Mouse (Mus musculus) embryo, embryonic 11.5 days (tissue): ENCODE data around the gene Taf1a.

Source experiments
- DNase-seq: peaks from one replicate; pipeline ENCODE4 v3.0.0-alpha.2; 2012; ENCODE audit warnings: low read depth, low spot score

Taf1a gene

GRCm38 (mm10) chr1:183414081-183414727 lies 25.4 kb downstream of the Taf1a start:
- DNase-seq: no peak

- DNase-seq: no peak
Observed at GRCm38 (mm10) chr1:183417873-183418272, 29.1 kb downstream of the Taf1a start, which contains the start of gene Hhipl2. TSS of gene Hhipl2 (plus strand) at chr1:183418215.

GRCm38 (mm10) chr1:183419741-183420140 lies 31.0 kb downstream of the Taf1a start:
- no peak for DNase-seq

- DNase-seq: no peak
Observed at GRCm38 (mm10) chr1:183420296-183420695, 31.5 kb downstream of the Taf1a start.

- no peak for DNase-seq
Observed at GRCm38 (mm10) chr1:183424100-183424499, 35.3 kb downstream of the Taf1a start.

GRCm38 (mm10) chr1:183434918-183435317 lies 46.1 kb downstream of the Taf1a start:
- no peak for DNase-seq

- DNase-seq: peak; percentile 11
Observed at GRCm38 (mm10) chr1:183439036-183439435, 50.3 kb downstream of the Taf1a start.

GRCm38 (mm10) chr1:183442015-183442774 lies 53.4 kb downstream of the Taf1a start:
- peak; percentile 81 for DNase-seq

- DNase-seq: no peak
Observed at GRCm38 (mm10) chr1:183453066-183453465, 64.3 kb downstream of the Taf1a start.
